Mouse (Mus musculus) heart, postnatal 0 days (tissue): ENCODE data around the gene Tert.

Experiments used
- CTCF ChIP-seq: IDR thresholded peaks from 2 replicates; pipeline ENCODE4 v1.5.1; 2016; ENCODE audit warnings: antibody characterized with exemption, control low read depth, low read depth
- EP300 ChIP-seq: IDR thresholded peaks from 2 replicates; pipeline ENCODE4 v1.6.1; 2016; ENCODE audit warnings: antibody characterized with exemption, low read depth

DNA sequence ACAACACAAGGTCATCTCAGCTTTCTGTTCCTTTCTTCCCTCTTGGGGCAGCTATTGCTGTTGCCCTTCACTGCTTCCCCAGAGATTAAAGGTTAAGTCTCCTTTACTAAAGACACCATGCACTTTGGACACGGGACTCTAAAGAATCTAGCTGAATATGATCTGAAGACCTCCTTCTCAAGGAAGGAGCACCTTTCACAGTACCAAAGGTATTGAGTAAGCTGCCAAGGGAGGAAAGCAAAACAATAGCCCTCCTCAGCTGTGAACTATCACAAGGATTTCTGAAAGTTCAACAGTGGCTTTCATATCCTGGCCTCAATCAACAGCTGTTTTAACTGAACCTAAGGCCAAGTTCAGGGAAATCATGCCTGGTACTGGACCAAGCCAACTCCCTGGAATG, 57.7 kb downstream of the Tert start:
- TF ChIP-seq CTCF (no peak), EP300 (no peak)
